Mouse (Mus musculus) intestine, embryonic 16.5 days (tissue): ENCODE results near the gene Egfr. TPM values are rescaled to one million over a fixed set of nuclear protein-coding genes. Genes with fewer than 3 reads are reported as not detected.
A peak's percentile ranks its signal among the peaks of the same experiment; 100 is the strongest.

Source experiments
- ATAC-seq: fragments of 200-750 bp; cut with Nextera tagmentation; 2 replicates; pipeline ENCODE4 v1.8.0; 2017; ENCODE audit warnings: moderate TSS enrichment, moderate library complexity
- H3K27ac ChIP-seq: fragments of 300-500 bp; sonication (generic); 2 replicates; pipeline ENCODE4 v1.5.1; 2014; ENCODE audit warnings: mild to moderate bottlenecking, low read length
- H3K27me3 ChIP-seq: fragments of 300-500 bp; sonication (generic); replicated peaks from 2 replicates; pipeline ENCODE4 v1.6.1; 2014; ENCODE audit warnings: low read length, control low read depth, mixed read lengths; ENCODE audit not compliant: control insufficient read depth, insufficient read depth
- H3K36me3 ChIP-seq: fragments of 300-500 bp; sonication (generic); 2 replicates; pipeline ENCODE4 v1.6.1; 2014; ENCODE audit warnings: low read length, control low read depth; ENCODE audit not compliant: control insufficient read depth, insufficient read depth
- H3K4me1 ChIP-seq: fragments of 300-500 bp; sonication (generic); 2 replicates; pipeline ENCODE4 v1.6.1; 2014; ENCODE audit warnings: low read length, control low read depth, mixed read lengths; ENCODE audit not compliant: control insufficient read depth, insufficient read depth
- H3K4me2 ChIP-seq: fragments of 300-500 bp; sonication (generic); 2 replicates; pipeline ENCODE4 v1.6.1; 2014; ENCODE audit warnings: low read depth, low read length, control low read depth
- H3K4me3 ChIP-seq: fragments of 300-500 bp; sonication (generic); 2 replicates; pipeline ENCODE4 v1.5.1; 2014; ENCODE audit warnings: mild to moderate bottlenecking, low read length
- H3K9ac ChIP-seq: fragments of 300-500 bp; sonication (generic); 2 replicates; pipeline ENCODE4 v1.6.1; 2014; ENCODE audit warnings: low read depth, low read length
- H3K9me3 ChIP-seq: fragments of 300-500 bp; sonication (generic); 2 replicates; pipeline ENCODE4 v1.6.1; 2016; ENCODE audit warnings: low read length, control low read depth; ENCODE audit not compliant: control insufficient read depth
- WGBS: fragments of 180-500 bp; shearing (Covaris S2); extraction: QIAGEN DNeasy Blood & Tissue Kit; methylation state at CpG from one replicate; pipeline ENCODE4 v1.1.7; 2014; 5-methylcytosine and 5-hydroxymethylcytosine counted together
- polyA plus RNA-seq: library from polyadenylated mRNA; unstranded; fragments of >200 nt; fragmentation: Nextera tagmentation; extraction: Ambion mirVana; gene quantifications from 2 replicates; pipeline ENCODE4 v1.2.1, GENCODE M21; 2015

Gene Egfr
- polyA plus RNA-seq, 1 experiment from 2014 or later, result 9.5 TPM

GRCm38 (mm10) chr11:16751457-16751982, 483 bp upstream of the Egfr start:
- Histone ChIP-seq H3K4me3 (peak overlapping the region; percentile 71), H3K36me3 (no peaks in the 10 kb centered on the region), H3K9ac (peak overlapping the region; percentile 89), H3K4me1 (peaks cover 7% of the 10 kb centered on the region; the same call in 1 of the 2 replicates), H3K27me3 (no peaks in the 10 kb centered on the region), H3K9me3 (no peaks in the 10 kb centered on the region), H3K4me2 (peak overlapping the region; percentile 85), H3K27ac (no peak overlapping the region; the same call in 1 of the 2 replicates)
- ATAC-seq, result peak; percentile 22
- WGBS, result 41% methylated on average over 7 of the region's 7 CpGs

GRCm38 (mm10) chr11:16752349-16753153, 548 bp downstream of the Egfr start:
- peak overlapping the region; percentile 89 for H3K9ac ChIP-seq
- peak overlapping the region; percentile 85 for H3K4me2 ChIP-seq
- no peaks in the 10 kb centered on the region for H3K27me3 ChIP-seq
- ATAC-seq, result peak; percentile 86
- peak overlapping the region; percentile 71 for H3K4me3 ChIP-seq
- H3K36me3 ChIP-seq, result no peaks in the 10 kb centered on the region
- WGBS, result under 1% methylated on average over 67 of the region's 68 CpGs
- peak overlapping the region; percentile 77 for H3K27ac ChIP-seq
- peaks cover 7% of the 10 kb centered on the region; the same call in 1 of the 2 replicates for H3K4me1 ChIP-seq
- H3K9me3 ChIP-seq, result no peaks in the 10 kb centered on the region

DNA sequence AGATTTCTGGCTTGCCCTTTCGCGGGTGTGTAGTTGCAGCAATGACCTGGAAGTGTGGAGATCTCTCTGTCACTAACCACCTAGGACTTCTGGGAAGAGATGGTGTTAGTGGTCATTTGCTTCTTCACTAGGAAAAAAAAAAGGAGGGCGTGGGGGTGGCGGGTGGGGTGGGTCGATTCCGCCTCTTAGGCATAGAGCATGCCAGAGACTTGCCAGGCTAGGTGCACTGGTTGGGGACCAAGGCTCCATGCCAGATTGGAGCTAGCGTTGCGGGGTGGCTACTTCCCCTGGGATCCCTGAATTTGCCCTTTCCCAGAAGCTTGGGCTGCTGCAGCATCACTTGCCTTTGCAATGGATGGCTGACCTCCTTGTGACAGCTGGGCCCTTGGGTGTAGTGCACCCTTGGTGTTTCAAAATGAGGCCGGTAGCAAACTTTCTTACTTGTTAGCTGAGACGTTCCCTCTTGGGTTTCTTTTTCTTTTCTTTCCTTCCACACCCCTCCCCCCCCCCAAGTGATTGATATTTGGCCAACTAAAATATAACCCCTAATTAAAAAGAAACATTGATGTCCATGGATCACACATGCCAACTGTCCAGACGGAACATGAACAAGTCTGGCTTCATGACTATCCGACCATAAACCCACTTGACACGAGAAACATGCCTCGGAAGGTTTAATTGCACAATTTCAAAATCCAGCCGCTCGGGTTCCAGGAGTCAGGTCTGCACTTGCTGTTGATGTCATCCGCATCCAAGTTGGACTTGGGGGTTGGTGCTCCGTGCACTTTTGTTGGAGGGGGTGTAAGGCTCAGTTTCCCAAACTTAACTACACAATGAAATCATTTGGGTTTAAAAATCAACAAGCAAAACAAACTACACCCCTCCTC, 1.4 kb downstream of the Egfr start:
- no peak overlapping the region for H3K27ac ChIP-seq
- no peak for ATAC-seq
- peak overlapping the region; percentile 89 for H3K9ac ChIP-seq
- peak overlapping the region; percentile 85 for H3K4me2 ChIP-seq
- WGBS, result 26% methylated on average over 18 of the region's 18 CpGs
- H3K36me3 ChIP-seq, result no peaks in the 10 kb centered on the region
- peaks cover 9% of the 10 kb centered on the region; the same call in 1 of the 2 replicates for H3K4me1 ChIP-seq
- peak overlapping the region; percentile 71 for H3K4me3 ChIP-seq
- no peaks in the 10 kb centered on the region for H3K9me3 ChIP-seq
- H3K27me3 ChIP-seq, result no peaks in the 10 kb centered on the region

GRCm38 (mm10) chr11:16759930-16760329, 7.9 kb downstream of the Egfr start:
- no peak overlapping the region for H3K4me2 ChIP-seq
- H3K27ac ChIP-seq, result no peak overlapping the region
- no peak overlapping the region for H3K4me3 ChIP-seq
- no peak overlapping the region for H3K9ac ChIP-seq
- H3K27me3 ChIP-seq, result no peaks in the 10 kb centered on the region
- H3K36me3 ChIP-seq, result no peaks in the 10 kb centered on the region
- WGBS, result 71% methylated on average over 6 of the region's 6 CpGs
- H3K4me1 ChIP-seq, result peaks cover 2% of the 10 kb centered on the region; the same call in 1 of the 2 replicates
- no peak for ATAC-seq
- no peaks in the 10 kb centered on the region for H3K9me3 ChIP-seq

- Histone ChIP-seq H3K9me3 (no peaks in the 10 kb centered on the region), H3K27me3 (no peaks in the 10 kb centered on the region), H3K4me3 (no peak overlapping the region), H3K4me2 (no peak overlapping the region), H3K36me3 (no peaks in the 10 kb centered on the region), H3K9ac (no peak overlapping the region), H3K27ac (no peak overlapping the region), H3K4me1 (peaks cover 2% of the 10 kb centered on the region; the same call in 1 of the 2 replicates)
- ATAC-seq, result no peak
- 86% methylated on average over 2 of the region's 2 CpGs for WGBS
These were observed 9.2 kb downstream of the Egfr start for GRCm38 (mm10) chr11:16761184-16761583.

DNA sequence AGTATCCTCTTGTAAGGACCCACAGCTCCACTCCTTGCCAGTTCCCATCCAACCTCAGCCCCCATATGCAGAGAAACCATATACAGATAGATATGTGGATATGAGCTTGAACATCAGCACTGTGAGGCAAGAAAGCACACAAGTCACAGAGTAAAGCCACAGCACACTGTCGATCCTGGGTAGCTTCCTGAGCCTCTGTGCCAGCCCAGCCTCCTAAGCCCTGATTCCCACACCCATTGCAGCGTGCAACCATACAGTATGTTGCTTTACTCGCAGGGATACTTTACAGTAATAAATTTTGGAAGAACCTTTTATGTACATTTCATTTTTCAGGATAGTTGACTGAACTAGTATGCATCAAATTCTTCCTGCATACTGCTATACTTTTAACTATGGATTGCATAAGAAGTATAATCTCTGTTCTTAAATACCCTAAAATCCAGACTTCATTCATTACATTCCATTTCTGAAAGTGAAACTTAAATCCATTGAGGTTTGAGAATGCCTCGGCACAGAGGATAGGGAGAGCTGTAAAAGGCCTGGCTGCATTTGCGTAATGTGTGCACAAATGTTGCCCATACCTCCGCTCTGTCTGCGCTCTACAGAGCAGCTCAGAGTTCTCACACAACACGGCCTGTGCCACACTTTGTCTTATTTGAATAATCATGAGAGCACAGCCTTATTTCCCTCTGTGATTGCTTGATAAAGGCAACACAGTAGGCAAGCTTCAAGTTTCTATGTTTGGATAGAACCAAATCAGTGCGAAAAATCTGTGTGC, 14.2 kb downstream of the Egfr start:
- peaks cover 21% of the 10 kb centered on the region for H3K4me1 ChIP-seq
- H3K27me3 ChIP-seq, result no peaks in the 10 kb centered on the region
- no peaks in the 10 kb centered on the region for H3K9me3 ChIP-seq
- H3K4me3 ChIP-seq, result no peak overlapping the region
- H3K27ac ChIP-seq, result no peak overlapping the region
- H3K36me3 ChIP-seq, result no peaks in the 10 kb centered on the region
- no peak overlapping the region for H3K4me2 ChIP-seq
- WGBS, result 58% methylated on average over 9 of the region's 9 CpGs
- no peak for ATAC-seq
- H3K9ac ChIP-seq, result no peak overlapping the region

- Histone ChIP-seq H3K4me1 (peaks cover 21% of the 10 kb centered on the region), H3K9me3 (no peaks in the 10 kb centered on the region), H3K27me3 (no peaks in the 10 kb centered on the region), H3K4me2 (no peak overlapping the region), H3K36me3 (no peaks in the 10 kb centered on the region), H3K4me3 (no peak overlapping the region), H3K9ac (no peak overlapping the region), H3K27ac (no peak overlapping the region)
- ATAC-seq, result no peak
- 78% methylated on average over 2 of the region's 2 CpGs for WGBS
These were observed 16.0 kb downstream of the Egfr start for GRCm38 (mm10) chr11:16767984-16768383.

DNA sequence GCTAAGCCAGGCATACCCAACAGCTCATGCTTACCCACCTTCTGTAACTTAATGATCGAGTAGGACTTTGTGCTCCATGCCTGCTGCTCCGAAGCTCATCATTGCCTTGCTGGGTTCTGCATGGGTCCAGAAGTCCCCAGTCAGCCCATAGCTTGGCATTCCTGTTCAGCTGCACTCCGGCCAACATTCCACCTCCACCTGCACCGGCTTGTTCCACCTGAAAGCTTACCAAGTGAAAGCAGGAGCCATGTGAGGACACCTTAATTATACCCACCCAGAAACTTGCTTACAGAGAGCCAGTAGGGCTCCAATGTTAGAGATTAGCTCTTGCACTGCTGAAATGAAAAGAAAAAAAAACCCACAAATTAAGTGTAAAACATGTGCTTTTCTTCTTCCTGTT, 17.3 kb downstream of the Egfr start:
- H3K27me3 ChIP-seq, result no peaks in the 10 kb centered on the region
- no peak overlapping the region for H3K4me3 ChIP-seq
- H3K36me3 ChIP-seq, result no peaks in the 10 kb centered on the region
- H3K27ac ChIP-seq, result no peak overlapping the region
- H3K9ac ChIP-seq, result no peak overlapping the region
- WGBS, result 86% methylated on average over 4 of the region's 4 CpGs
- peaks cover 21% of the 10 kb centered on the region for H3K4me1 ChIP-seq
- peak; percentile 34 for ATAC-seq
- H3K9me3 ChIP-seq, result no peaks in the 10 kb centered on the region
- H3K4me2 ChIP-seq, result no peak overlapping the region
